Mouse (Mus musculus) cerebellum, adult 2 months (tissue): ENCODE measurements around the gene Soga1. TPM values are rescaled to one million over a fixed set of nuclear protein-coding genes. Genes with fewer than 3 reads are reported as not detected.

ENCODE experiments used
- DNase-seq, 2 experiments: peaks; one replicate each; pipeline ENCODE4 v3.0.0; 2021
- H3K27ac ChIP-seq: fragments of 200-500 bp; 2 replicates; pipeline ENCODE4 v1.5.1; 2012; ENCODE audit warnings: low read length, control low read depth, inconsistent platforms; ENCODE audit not compliant: insufficient read depth
- H3K27me3 ChIP-seq: fragments of 200-500 bp; 2 replicates; pipeline ENCODE4 v1.6.1; 2012; ENCODE audit warnings: inconsistent platforms, mild to moderate bottlenecking, low read length, moderate library complexity; ENCODE audit not compliant: control insufficient read depth, insufficient read depth
- H3K4me1 ChIP-seq: fragments of 200-500 bp; 2 replicates; pipeline ENCODE4 v1.6.1; 2011; ENCODE audit warnings: low read length; ENCODE audit not compliant: control insufficient read depth, insufficient read depth
- H3K4me3 ChIP-seq: fragments of 200-500 bp; replicated peaks from 2 replicates; pipeline ENCODE3; 2011; ENCODE audit warnings: mild to moderate bottlenecking, low read depth, low read length, control low read depth; ENCODE audit not compliant: insufficient read depth
- CTCF ChIP-seq: fragments of 200-500 bp; IDR thresholded peaks from 2 replicates; pipeline ENCODE4 v1.5.1; 2011; ENCODE audit warnings: low read depth, mild to moderate bottlenecking, control low read depth, low read length, moderate library complexity, borderline replicate concordance; ENCODE audit not compliant: insufficient read depth
- POLR2A ChIP-seq: fragments of 200-500 bp; IDR thresholded peaks from 2 replicates; pipeline ENCODE4 v1.6.1; 2011; ENCODE audit warnings: low read length, control low read depth, borderline replicate concordance; ENCODE audit not compliant: insufficient read depth
- WGBS: fragments of 180-500 bp; shearing (Covaris S2); methylation state at CpG from one replicate; pipeline ENCODE4 v1.1.7; 2018; 5-methylcytosine and 5-hydroxymethylcytosine counted together
- polyA plus RNA-seq: library from polyadenylated mRNA; depleted of rRNA; stranded (reverse); fragments of >200 nt; gene quantifications from 2 replicates; pipeline ENCODE4 v1.2.3, GENCODE M21; 2012

The Soga1 gene
- polyA plus RNA-seq, 1 experiment = 38.3 TPM

- Histone ChIP-seq H3K4me3 (peak within 1 kb of the TSS; percentile 88), H3K27me3 (no peaks in the 10 kb centered on the region), H3K27ac (peak within 1 kb of the TSS; percentile 81), H3K4me1 (peaks cover 13% of the 10 kb centered on the region)
- TF ChIP-seq CTCF = no peak
- peak; percentile 66; the same call in 1 of the 2 replicates for TF ChIP-seq POLR2A
- peak; percentile 85 to 90 for DNase-seq
- under 1% methylated on average over 56 of the region's 56 CpGs for WGBS
These were observed 72.4 kb downstream of the Soga1 start, which contains the start of gene Dsn1 for GRCm38 (mm10) chr2:157006511-157007233. Gene Dsn1, minus strand, starts transcription at chr2:157007154.

GRCm38 (mm10) chr2:157002321-157002720 lies 76.7 kb downstream of the Soga1 start:
- Histone ChIP-seq H3K27ac (no peak overlapping the region), H3K4me3 (no peak overlapping the region), H3K4me1 (peaks cover 5% of the 10 kb centered on the region; the same call in 1 of the 2 replicates), H3K27me3 (no peaks in the 10 kb centered on the region)
- DNase-seq = no peak
- TF ChIP-seq CTCF = no peak
- no peak for TF ChIP-seq POLR2A
- WGBS = 80% methylated on average over 4 of the region's 4 CpGs

- Histone ChIP-seq H3K4me3 (no peak overlapping the region), H3K27me3 (no peaks in the 10 kb centered on the region), H3K27ac (no peak overlapping the region), H3K4me1 (peaks cover 8% of the 10 kb centered on the region; the same call in 1 of the 2 replicates)
- 15% methylated on average over 5 of the region's 5 CpGs for WGBS
- DNase-seq = peak; percentile 63 to 79
- TF ChIP-seq CTCF = no peak
- TF ChIP-seq POLR2A = no peak
These were observed 80.8 kb downstream of the Soga1 start for GRCm38 (mm10) chr2:156998263-156998662.

GRCm38 (mm10) chr2:156996576-156996975 lies 82.5 kb downstream of the Soga1 start:
- Histone ChIP-seq H3K27me3 (no peaks in the 10 kb centered on the region), H3K27ac (no peak overlapping the region), H3K4me1 (peaks cover 8% of the 10 kb centered on the region; the same call in 1 of the 2 replicates), H3K4me3 (no peak overlapping the region)
- TF ChIP-seq POLR2A = no peak
- TF ChIP-seq CTCF = peak; percentile 98
- DNase-seq = peak; percentile 68 to 81
- 42% methylated on average over 6 of the region's 6 CpGs for WGBS

GRCm38 (mm10) chr2:156991470-156992319 lies 87.4 kb downstream of the Soga1 start, which contains the start of gene Ndrg3:
Gene Ndrg3, minus strand, starts transcription at chr2:156992056.
- Histone ChIP-seq H3K4me3 (peak within 1 kb of the TSS; percentile 95), H3K27ac (peak within 1 kb of the TSS; percentile 98), H3K4me1 (peaks cover 6% of the 10 kb centered on the region; the same call in 1 of the 2 replicates), H3K27me3 (no peaks in the 10 kb centered on the region)
- under 1% methylated on average over 66 of the region's 66 CpGs for WGBS
- TF ChIP-seq POLR2A (peak; percentile 68; the same call in 1 of the 2 replicates), CTCF (no peak; the same call in 1 of the 2 replicates)
- peak; percentile 96 to 98 for DNase-seq

- peak; percentile 58 to 59 for DNase-seq
- 2% methylated on average over 16 of the region's 16 CpGs for WGBS
- H3K27me3 ChIP-seq = no peaks in the 10 kb centered on the region
- H3K4me3 ChIP-seq = peak overlapping the region; percentile 95
- TF ChIP-seq CTCF = no peak
- no peak for TF ChIP-seq POLR2A
- H3K4me1 ChIP-seq = peaks cover 5% of the 10 kb centered on the region; the same call in 1 of the 2 replicates
- peak overlapping the region; percentile 98 for H3K27ac ChIP-seq
These were observed 88.2 kb downstream of the Soga1 start for GRCm38 (mm10) chr2:156990727-156991431.

GRCm38 (mm10) chr2:156987316-156987715 lies 91.7 kb downstream of the Soga1 start:
- no peaks in the 10 kb centered on the region for H3K27me3 ChIP-seq
- peaks cover 11% of the 10 kb centered on the region; the same call in 1 of the 2 replicates for H3K4me1 ChIP-seq
- no peak overlapping the region for H3K27ac ChIP-seq
- no peak for DNase-seq
- no peak for TF ChIP-seq CTCF
- TF ChIP-seq POLR2A = no peak
- 12% methylated on average over 3 of the region's 3 CpGs for WGBS
- H3K4me3 ChIP-seq = peak overlapping the region; percentile 24
